Mouse (Mus musculus) spleen, postnatal 14 days (tissue): Measurements from ENCODE around the gene Gart.

ENCODE experiments used
- DNase-seq, 2 experiments: peaks; one replicate each; pipeline ENCODE4 v3.0.0; 2021 to 2022; ENCODE audit warnings: low spot score in 2 of 2

Gart gene

DNA sequence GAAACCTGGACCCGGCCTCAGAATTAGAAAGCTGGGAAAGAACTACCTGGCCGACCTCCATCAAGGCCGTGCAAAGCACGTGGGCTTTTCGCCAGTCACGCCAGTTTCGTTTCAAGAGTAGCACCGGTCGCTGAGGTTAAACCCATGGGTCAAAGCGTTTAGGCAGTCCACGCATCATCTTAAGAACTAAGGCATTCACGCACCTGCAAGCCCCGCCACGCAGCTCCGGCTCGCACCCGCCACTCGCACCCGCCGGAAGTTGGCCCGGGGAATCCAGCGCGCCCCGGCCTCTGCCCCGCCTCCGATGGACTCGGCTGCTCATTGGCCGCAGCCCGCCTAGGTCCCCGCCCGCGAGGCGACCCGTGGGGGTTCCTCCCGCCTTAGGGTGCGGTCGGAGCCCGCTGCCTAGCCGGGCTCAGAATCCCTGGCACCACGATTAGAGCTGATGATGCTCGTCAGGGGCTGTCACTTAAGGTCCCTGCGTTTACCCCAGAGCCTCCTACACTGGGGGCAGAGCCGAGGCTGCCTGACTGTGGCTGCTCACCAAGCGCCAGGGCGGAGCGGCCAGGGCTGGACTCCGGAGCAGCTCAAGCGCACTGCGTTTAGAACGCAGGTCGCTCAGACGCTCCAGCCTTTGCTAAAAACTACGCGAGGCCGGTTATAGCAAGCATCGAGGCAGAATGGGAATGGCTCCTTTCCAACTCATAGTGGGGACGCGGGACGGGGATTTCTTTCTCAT is at the start of gene Gart:
Gart (minus strand) TSS at position 272 of the 739 bp plus-strand sequence.
- DNase-seq = peak; percentile 90 to 95

DNA sequence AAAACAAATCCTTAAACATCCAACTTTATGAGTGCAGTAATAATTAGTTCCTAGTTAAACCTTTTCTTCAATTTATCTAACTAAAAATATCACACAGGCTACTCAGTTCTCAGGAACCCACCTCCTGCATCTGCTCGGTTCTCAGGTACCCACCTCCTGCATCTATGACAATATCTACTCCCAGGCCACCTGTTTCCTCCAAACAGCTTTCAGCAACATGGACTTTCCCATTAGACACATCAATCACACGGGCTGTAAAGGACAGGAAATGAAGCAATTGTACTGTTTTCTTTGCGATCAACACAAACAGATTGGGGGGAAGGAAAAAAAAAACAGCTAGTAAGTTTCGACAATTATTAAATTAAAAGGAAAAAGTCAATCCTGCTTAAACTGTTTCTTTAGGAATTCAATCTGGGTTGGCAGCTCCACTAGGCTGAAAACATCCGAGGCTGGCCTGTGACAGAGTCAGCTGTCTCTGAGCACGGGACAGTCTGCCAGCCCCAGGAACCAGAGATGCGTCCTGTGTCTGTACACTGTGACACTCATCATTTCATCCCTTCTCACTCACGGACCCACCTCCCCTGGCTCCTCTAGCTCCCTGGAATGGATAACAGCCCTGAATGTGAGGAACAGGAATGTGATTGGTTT is 48.5 kb upstream of the Gart start:
- DNase-seq = no peak

- DNase-seq = peak; percentile 57 to 72
Observed at GRCm38 (mm10) chr16:91694455-91695084, 47.8 kb upstream of the Gart start.

DNA sequence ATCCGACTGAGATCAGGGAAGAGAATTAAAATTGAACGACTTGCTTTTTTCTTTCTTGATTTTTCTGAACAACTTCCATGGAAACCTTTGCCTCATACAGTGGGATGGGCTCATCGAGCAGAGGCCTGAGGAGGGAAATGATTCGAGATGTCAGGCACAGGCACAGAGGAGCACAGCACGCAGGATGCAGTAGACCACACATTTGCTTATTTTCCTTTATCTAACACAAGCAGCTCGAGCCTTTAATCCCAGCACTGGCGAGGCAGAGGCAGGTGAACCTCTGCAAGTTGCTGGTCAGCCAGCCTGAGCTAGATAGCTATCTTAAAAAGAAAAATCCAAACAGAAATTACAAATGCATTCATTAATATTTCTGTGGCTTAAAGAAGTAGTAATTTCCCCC is 43.0 kb upstream of the Gart start:
- no peak for DNase-seq

DNA sequence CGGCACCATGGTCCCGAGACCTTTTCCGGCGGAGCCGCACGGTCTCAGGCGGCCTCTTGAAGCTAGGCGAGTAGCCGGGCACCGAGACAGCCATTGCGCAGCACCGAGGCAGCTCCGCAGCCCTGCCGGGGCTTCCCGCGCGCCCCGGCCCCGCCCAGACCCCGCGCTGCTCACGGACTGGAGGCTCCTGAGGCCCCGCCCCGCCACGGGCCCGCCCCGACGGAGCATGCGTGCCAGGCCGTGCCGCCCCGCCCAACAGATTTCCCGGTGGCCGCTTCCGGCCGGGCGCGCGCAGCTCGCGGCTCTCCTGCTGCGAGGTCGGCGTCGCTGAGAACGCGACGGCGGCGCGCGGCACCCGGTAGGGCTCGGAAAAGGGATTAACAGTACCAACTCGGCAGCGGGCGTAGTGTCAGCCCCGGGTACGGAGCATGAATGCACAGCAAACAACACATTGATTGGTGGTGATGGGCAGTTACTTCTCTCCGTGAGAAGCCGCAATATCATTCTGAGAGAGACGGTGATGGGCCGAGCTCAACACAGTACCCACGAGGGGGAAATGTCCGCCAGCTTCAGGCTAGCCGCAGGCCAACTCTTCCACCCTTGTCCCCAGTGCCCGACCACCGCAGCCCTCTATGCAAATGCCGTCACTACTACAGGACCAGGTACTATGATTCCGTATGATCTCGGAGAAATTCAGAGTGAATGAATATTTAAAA is 42.0 kb upstream of the Gart start, which contains the start of gene Donson:
Donson (minus strand) TSS at position 152 of the 716 bp plus-strand sequence.
- peak; percentile 93 to 96 for DNase-seq

DNA sequence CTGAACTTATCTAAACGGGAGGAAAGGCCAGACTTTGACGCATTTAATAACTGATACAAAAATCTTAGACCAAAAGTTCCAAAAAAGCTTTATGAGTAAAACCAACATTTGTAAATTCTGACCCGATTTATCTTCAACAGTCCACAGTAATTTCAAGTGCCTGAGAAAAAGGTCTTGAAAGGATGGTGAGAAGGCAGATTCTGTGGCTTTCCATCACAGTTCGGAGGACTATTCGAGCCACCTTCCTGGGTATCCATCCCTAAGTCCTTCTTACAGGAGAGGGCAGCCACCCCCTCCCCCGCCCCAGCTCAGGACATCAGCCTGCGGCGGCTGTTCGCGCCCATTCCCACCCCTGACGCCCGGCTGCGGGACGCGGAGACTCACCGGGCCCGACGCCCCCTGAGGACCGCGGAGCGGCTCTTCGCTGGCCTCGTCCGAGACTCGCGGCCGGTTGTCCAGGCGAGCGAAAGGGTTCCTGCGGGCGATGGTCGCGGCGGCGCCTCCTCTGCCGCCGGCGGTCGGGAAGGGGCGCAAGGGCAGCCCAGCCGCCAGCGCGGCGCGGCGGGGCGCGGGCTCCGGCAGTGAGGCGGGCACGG is 41.4 kb upstream of the Gart start:
- DNase-seq = no peak

GRCm38 (mm10) chr16:91686369-91686768 is 39.6 kb upstream of the Gart start:
- no peak for DNase-seq

DNA sequence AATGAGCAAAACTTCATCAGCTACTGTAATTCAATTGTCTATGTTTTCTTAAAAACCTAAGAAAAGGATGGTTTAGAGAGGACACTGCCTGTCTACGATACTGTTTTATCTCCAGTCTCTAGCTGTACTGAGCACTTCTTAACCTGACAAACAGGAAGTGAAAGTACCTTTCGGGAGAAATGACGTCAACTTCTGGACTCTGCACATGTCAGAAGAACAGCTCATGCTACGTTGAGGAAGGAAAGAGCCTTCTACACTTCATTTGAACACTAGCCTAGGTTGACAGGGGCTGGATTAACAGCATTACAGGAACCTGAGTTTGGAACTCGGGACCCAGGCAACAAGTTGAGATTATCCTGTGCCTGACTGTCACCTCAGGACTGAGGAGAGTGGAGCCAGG is 38.8 kb upstream of the Gart start:
- no peak for DNase-seq

GRCm38 (mm10) chr16:91680656-91681055 is 33.9 kb upstream of the Gart start:
- DNase-seq = no peak

DNA sequence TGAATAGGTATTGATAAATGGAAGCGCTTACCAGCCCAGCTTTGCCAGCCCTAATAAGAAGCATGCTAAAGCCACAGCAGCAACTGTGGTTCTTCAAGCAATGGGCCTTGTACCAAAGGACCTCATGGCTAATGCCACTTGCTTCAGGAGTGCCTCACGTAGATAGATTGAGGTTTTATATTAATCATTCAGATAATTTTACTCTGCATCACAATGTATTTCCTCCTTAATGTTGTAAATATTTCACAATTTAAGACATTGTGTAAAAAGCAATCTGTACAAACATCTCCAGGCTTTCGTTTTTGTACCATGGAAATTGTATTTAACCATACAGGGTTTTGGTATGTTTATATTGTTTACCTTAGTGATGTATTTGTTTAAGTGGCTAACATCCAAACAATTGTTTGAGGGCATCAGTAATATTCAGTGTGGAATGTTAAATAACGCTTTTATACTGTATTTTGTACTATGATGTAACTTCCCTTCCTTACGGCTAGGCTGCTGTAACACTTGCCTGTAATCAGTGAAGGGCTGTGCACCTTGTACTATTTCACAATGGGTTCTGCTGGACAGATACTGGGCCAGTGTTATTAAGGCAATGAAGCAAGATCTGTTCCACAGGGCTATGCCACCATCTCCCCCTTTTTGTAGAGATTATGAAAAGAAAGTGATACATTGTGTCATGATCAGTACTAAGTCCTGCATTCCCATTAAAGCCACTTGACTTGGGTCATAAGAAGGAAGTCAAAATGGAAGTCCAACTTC is 31.6 kb upstream of the Gart start:
- no peak for DNase-seq

DNA sequence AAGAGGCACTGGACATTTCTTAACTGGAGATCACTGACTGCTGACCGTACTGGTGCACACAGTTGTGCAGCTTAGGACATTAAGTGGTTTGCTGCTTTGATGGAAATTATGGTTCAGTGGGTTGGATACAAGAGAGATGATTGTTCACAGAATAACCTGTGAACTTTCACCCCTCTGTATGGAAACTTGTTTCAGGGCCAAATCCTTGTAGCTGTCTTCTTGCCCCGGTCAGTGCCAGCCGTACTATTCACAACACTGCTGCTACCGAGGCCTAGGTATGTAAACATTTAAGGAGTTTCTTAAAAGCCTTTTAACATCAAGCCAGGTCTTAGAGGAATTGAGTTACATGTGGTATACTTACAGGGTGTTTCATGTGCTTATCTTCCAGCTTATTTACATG is 27.7 kb upstream of the Gart start:
- DNase-seq = no peak

DNA sequence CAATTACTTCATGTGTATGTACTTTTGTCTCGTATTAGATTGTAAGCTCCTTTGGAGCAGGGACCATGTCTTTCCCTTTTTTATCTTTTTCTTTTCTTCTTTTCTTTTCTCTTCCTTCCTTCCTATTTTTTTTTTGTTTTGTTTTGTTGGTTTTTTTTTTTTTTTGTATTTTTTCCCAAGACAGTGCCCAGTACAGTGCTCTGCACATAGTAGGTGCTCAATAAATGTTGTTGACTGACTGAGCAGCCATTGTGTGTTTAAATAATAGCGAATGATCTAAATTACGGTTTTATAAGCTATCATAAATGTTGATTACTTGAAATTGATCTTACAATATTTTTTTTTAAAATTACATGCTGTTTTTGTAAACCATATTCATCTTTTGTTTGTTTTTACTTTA is 17.0 kb upstream of the Gart start:
- DNase-seq = no peak

DNA sequence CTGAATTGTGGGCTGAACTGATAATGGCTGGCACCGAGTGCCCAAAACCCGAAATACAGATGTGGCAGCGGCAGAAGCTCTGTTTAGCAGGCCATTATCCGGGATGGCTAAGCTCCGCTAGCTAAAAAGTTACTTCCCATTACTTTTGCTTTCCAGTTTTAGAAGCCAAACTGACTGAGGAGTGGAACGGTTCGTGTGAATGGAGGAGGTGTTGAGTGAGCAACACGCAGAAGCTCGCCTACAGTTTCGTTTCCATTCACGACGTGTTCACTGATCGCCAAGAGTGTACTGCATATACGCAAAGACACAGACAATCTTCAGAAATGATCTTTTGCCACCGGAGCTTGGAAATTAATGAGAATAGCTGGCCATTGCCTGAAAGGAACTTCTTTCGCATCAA is 15.6 kb upstream of the Gart start:
- DNase-seq = no peak

GRCm38 (mm10) chr16:91661397-91661796 is 14.6 kb upstream of the Gart start:
- DNase-seq = no peak

DNA sequence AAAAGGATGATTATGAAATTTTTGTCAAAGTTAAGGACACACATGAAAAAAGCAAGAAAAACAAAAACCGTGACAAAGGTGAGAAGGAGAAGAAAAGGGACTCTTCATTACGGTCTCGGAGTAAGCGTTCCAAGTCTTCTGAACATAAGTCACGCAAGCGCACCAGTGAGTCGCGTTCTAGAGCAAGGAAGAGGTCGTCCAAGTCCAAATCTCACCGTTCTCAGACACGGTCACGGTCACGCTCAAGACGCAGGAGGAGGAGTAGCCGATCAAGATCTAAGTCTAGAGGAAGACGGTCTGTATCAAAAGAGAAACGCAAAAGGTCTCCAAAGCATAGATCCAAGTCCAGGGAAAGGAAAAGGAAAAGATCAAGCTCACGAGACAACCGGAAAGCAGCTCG is 13.0 kb upstream of the Gart start:
- DNase-seq = no peak

- DNase-seq = no peak
Observed at GRCm38 (mm10) chr16:91658471-91658870, 11.7 kb upstream of the Gart start.

DNA sequence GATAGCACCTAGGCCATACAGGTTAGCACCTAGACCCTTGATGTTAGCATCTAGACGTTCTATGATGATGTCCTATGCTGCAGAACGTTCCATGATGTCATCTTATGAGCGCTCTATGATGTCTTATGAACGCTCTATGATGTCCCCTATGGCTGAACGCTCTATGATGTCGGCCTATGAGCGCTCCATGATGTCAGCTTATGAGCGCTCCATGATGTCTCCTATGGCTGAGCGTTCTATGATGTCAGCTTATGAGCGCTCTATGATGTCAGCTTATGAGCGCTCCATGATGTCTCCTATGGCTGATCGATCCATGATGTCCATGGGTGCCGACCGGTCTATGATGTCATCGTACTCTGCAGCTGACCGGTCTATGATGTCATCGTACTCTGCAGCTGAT is 10.5 kb upstream of the Gart start:
- DNase-seq = no peak

GRCm38 (mm10) chr16:91655285-91655684 is 8.5 kb upstream of the Gart start:
- DNase-seq = no peak

DNA sequence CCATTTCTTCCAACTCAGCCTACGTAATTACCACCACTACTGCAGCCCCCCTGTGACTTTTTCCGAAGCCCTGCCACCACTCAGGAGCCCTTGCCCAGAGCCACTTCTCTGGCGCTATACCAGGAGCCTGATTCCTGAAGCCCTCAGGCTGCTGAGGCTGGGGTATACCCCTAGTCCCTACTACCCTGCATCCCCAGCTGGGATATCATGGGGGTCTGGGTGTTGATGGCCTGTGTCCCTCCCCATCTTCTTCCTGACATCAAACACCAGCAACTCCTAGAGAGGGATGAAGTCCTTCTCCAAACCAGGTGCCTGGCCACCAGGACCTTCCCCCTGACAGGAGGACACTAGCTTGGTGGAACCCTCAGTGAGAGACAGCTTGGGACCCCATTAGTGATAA is 5.4 kb upstream of the Gart start:
- DNase-seq = no peak

- DNase-seq = no peak
Observed at GRCm38 (mm10) chr16:91649781-91650180, 3.0 kb upstream of the Gart start.

DNA sequence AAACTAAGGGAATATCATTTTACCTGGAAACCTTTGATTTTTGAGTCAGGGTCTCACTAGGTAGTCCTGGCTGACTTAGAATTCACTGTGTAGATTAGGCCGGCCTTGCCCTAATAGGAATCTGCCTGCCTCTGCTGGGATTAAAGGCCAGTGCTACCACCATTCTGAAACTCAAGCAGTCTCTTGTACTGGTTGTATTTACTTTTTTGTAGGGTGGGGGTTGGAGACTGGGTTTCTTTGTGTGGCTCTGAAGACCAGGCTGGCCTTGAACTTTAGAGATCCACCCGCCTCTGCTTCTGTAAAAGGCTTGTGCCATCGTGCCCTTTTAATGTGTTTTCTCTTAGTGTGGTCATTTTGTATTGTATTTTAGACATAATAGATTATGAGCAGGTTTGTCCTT is 2.5 kb upstream of the Gart start:
- DNase-seq = no peak
